Mouse (Mus musculus): ENCODE results near the gene Dgkz. TPM values are rescaled to one million over a fixed set of nuclear protein-coding genes. Genes with fewer than 3 reads are reported as not detected.

Gene Dgkz
- polyA plus RNA-seq, 1 experiment from 2014 or later = 36.7 TPM

DNA sequence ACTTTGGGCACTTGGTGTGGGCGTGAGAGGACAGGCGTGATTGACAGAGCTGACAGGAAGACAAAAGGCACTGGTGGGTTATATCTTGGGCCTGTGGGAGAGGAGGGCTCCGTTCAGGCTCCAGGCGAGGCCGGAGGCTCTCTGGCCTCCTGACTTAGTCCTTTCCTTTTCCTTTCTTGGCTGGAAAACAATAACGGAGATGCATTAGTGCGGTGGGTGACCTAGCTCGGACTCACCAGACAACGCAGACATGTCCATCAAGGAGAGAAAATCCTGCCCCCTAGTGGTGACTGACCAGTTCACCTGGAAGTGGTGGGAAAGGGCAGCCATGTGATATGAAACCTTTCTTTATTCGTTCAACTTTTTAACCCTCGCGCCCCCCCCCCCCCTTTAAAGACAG, 45.7 kb downstream of the Dgkz start:
- Histone ChIP-seq H3K9me3 (ENCODE audit: control insufficient read depth, low read length) (no peaks in the 10 kb centered on the region), H3K27me3 (ENCODE audit: control insufficient read depth, insufficient read depth, low read length) (0 out of 2 replicates have a peak, but pooled peaks cover 3% of the 10 kb centered on the region), H3K4me2 (ENCODE audit: low read depth, low read length) (peak overlapping the region; percentile 84), H3K36me3 (ENCODE audit: control insufficient read depth, insufficient read depth, low read length) (0 out of 2 replicates have a peak, but pooled peaks cover 5% of the 10 kb centered on the region), H3K27ac (ENCODE audit: low read depth, low read length) (no peak overlapping the region), H3K9ac (replicated peaks; ENCODE audit: low read depth, low read length) (peak overlapping the region; percentile 75; the same call in 1 of the 2 replicates), H3K4me1 (ENCODE audit: control insufficient read depth, insufficient read depth, low read length) (peaks cover 19% of the 10 kb centered on the region), H3K4me3 (ENCODE audit: low read depth, low read length) (peak overlapping the region; percentile 52)
- ATAC-seq (ENCODE audit: low read depth) = no peak
- 8% methylated on average over 12 of the region's 12 CpGs for WGBS

- WGBS = 59% methylated on average over 3 of the region's 3 CpGs
- peaks cover 19% of the 10 kb centered on the region for H3K4me1 ChIP-seq (ENCODE audit: control insufficient read depth, insufficient read depth, low read length)
Measured at GRCm38 (mm10) chr2:91929455-91929854, 46.2 kb downstream of the Dgkz start.

DNA sequence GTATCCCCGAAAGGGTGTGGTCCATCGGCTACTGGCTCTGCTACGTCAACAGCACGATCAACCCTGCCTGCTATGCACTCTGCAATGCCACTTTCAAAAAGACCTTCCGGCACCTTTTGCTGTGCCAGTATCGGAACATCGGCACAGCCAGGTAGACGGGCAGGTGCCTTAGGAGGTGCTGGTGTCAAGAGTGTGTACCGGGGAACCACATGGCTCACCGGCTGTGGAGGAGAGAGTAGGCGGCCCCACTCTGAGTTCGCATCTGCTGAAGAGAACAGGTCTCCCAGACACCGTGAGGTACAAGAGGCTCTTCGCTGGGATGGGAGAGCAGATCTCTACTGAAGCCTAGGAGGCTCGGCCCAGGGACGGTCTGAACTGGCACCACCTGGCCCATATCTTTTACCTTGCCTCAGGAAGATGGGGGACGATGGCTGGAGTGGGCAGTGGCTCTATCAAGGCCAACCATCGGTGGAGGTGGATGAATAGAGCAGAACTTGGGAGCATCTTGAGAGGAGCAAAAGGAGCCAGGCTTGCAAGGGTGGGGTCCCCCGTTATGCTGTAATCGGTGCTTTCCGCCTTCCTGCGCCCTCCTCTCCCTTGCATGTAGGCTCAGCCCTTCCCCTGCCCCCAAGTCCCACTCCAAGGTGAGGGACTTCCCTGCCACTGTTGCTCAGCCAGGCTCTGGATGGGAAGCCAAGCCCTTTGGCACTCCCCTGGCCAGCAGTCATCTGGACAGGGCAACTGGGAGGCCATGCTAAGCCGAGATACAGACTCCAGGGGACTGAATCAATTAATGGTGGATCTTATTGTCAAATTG, 46.9 kb downstream of the Dgkz start:
- Histone ChIP-seq H3K27ac (ENCODE audit: low read depth, low read length) (no peak overlapping the region), H3K4me2 (ENCODE audit: low read depth, low read length) (no peak overlapping the region), H3K36me3 (ENCODE audit: control insufficient read depth, insufficient read depth, low read length) (no peaks in the 10 kb centered on the region), H3K4me1 (ENCODE audit: control insufficient read depth, insufficient read depth, low read length) (peaks cover 21% of the 10 kb centered on the region), H3K27me3 (ENCODE audit: control insufficient read depth, insufficient read depth, low read length) (peaks cover 6% of the 10 kb centered on the region; the same call in 1 of the 2 replicates), H3K9me3 (ENCODE audit: control insufficient read depth, low read length) (no peaks in the 10 kb centered on the region), H3K9ac (replicated peaks; ENCODE audit: low read depth, low read length) (no peak overlapping the region), H3K4me3 (ENCODE audit: low read depth, low read length) (no peak overlapping the region)
- WGBS = 74% methylated on average over 23 of the region's 23 CpGs
- ATAC-seq (ENCODE audit: low read depth) = no peak

More at GRCm38 (mm10) chr2:91929455-91929854, 46.2 kb downstream of the Dgkz start:
- 0 out of 2 replicates have a peak, but pooled peaks cover 6% of the 10 kb centered on the region for H3K27me3 ChIP-seq (ENCODE audit: control insufficient read depth, insufficient read depth, low read length)
- H3K36me3 ChIP-seq (ENCODE audit: control insufficient read depth, insufficient read depth, low read length) = 0 out of 2 replicates have a peak, but pooled peaks cover 2% of the 10 kb centered on the region
- H3K9ac ChIP-seq (replicated peaks; ENCODE audit: low read depth, low read length) = 0 out of 2 replicates have a peak overlapping the region, but pooled peaks have one; percentile 7
- no peak overlapping the region for H3K4me3 ChIP-seq (ENCODE audit: low read depth, low read length)
- H3K4me2 ChIP-seq (ENCODE audit: low read depth, low read length) = peak overlapping the region; percentile 84
- H3K9me3 ChIP-seq (ENCODE audit: control insufficient read depth, low read length) = no peaks in the 10 kb centered on the region
- ATAC-seq (ENCODE audit: low read depth) = no peak
- no peak overlapping the region for H3K27ac ChIP-seq (ENCODE audit: low read depth, low read length)

- 42% methylated on average over 34 of the region's 34 CpGs for WGBS
- Histone ChIP-seq H3K4me1 (ENCODE audit: control insufficient read depth, insufficient read depth, low read length) (peaks cover 24% of the 10 kb centered on the region), H3K4me2 (ENCODE audit: low read depth, low read length) (no peak overlapping the region)
Measured at GRCm38 (mm10) chr2:91927826-91928533, 47.7 kb downstream of the Dgkz start.

DNA sequence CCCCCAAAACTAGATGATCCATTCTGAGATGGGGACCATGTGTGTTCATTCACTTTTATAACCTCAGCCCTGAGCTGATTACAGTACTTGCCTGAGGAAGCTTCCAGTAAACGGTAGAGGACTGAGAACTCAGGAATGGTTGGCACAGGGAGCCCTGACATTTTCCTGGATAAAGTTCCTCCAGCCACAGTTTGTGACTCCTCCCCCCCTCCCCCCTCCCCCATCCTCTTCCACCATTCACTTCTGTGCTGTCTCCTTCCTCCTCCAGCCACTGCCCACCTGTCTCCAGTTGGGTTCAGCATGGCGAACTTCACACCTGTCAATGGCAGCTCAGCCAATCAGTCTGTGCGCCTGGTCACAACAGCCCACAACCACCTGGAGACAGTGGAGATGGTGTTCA, 48.7 kb downstream of the Dgkz start, which contains the start of gene Chrm4:
Chrm4 (plus strand) TSS at position 301 of the 400 bp plus-strand sequence.
- Histone ChIP-seq H3K4me3 (ENCODE audit: low read depth, low read length) (no peak within 1 kb of the TSS), H3K9me3 (ENCODE audit: control insufficient read depth, low read length) (no peaks in the 10 kb centered on the region), H3K9ac (replicated peaks; ENCODE audit: low read depth, low read length) (no peak within 1 kb of the TSS), H3K27ac (ENCODE audit: low read depth, low read length) (no peak within 1 kb of the TSS), H3K36me3 (ENCODE audit: control insufficient read depth, insufficient read depth, low read length) (no peaks in the 10 kb centered on the region), H3K4me1 (ENCODE audit: control insufficient read depth, insufficient read depth, low read length) (peaks cover 15% of the 10 kb centered on the region), H3K27me3 (ENCODE audit: control insufficient read depth, insufficient read depth, low read length) (peaks cover 13% of the 10 kb centered on the region; the same call in 1 of the 2 replicates), H3K4me2 (ENCODE audit: low read depth, low read length) (no peak within 1 kb of the TSS)
- WGBS = 89% methylated on average over 3 of the region's 3 CpGs
- ATAC-seq (ENCODE audit: low read depth) = no peak

More at GRCm38 (mm10) chr2:91927826-91928533, 47.7 kb downstream of the Dgkz start:
- Histone ChIP-seq H3K4me3 (ENCODE audit: low read depth, low read length) (no peak overlapping the region), H3K27me3 (ENCODE audit: control insufficient read depth, insufficient read depth, low read length) (peaks cover 6% of the 10 kb centered on the region; the same call in 1 of the 2 replicates), H3K36me3 (ENCODE audit: control insufficient read depth, insufficient read depth, low read length) (no peaks in the 10 kb centered on the region), H3K9ac (replicated peaks; ENCODE audit: low read depth, low read length) (no peak overlapping the region), H3K27ac (ENCODE audit: low read depth, low read length) (no peak overlapping the region), H3K9me3 (ENCODE audit: control insufficient read depth, low read length) (no peaks in the 10 kb centered on the region)
- no peak for ATAC-seq (ENCODE audit: low read depth)

DNA sequence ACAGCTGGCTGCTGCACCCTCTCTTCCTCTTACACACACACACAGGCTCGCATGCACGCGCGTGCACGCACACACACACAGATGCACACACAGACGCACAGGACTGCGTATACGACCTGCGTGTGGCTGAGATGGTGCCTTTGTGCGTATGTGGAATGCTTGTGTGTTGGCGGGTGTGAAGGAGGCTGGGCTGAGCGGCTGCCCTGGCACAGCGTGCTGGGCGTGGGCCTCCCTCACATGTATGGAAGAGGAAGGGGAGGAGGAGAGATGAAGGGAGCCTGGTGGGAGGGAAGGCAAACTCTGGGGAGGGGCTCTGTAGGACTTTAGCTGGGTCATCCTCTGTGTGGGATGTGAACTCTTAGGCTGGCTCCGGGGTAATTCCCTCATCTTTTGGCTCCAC, 50.2 kb downstream of the Dgkz start:
- no peak overlapping the region for H3K4me3 ChIP-seq (ENCODE audit: low read depth, low read length)
- H3K4me2 ChIP-seq (ENCODE audit: low read depth, low read length) = no peak overlapping the region
- ATAC-seq (ENCODE audit: low read depth) = no peak
- whole genome bisulfite sequencing = 85% methylated on average over 15 of the region's 15 CpGs
- no peaks in the 10 kb centered on the region for H3K36me3 ChIP-seq (ENCODE audit: control insufficient read depth, insufficient read depth, low read length)
- no peak overlapping the region for H3K27ac ChIP-seq (ENCODE audit: low read depth, low read length)
- no peaks in the 10 kb centered on the region for H3K9me3 ChIP-seq (ENCODE audit: control insufficient read depth, low read length)
- no peak overlapping the region for H3K9ac ChIP-seq (replicated peaks; ENCODE audit: low read depth, low read length)
- peaks cover 17% of the 10 kb centered on the region; the same call in 1 of the 2 replicates for H3K27me3 ChIP-seq (ENCODE audit: control insufficient read depth, insufficient read depth, low read length)
- peaks cover 18% of the 10 kb centered on the region for H3K4me1 ChIP-seq (ENCODE audit: control insufficient read depth, insufficient read depth, low read length)

- no peak for ATAC-seq (ENCODE audit: low read depth)
- peaks cover 17% of the 10 kb centered on the region; the same call in 1 of the 2 replicates for H3K27me3 ChIP-seq (ENCODE audit: control insufficient read depth, insufficient read depth, low read length)
Measured at GRCm38 (mm10) chr2:91924726-91925125, 50.9 kb downstream of the Dgkz start.

DNA sequence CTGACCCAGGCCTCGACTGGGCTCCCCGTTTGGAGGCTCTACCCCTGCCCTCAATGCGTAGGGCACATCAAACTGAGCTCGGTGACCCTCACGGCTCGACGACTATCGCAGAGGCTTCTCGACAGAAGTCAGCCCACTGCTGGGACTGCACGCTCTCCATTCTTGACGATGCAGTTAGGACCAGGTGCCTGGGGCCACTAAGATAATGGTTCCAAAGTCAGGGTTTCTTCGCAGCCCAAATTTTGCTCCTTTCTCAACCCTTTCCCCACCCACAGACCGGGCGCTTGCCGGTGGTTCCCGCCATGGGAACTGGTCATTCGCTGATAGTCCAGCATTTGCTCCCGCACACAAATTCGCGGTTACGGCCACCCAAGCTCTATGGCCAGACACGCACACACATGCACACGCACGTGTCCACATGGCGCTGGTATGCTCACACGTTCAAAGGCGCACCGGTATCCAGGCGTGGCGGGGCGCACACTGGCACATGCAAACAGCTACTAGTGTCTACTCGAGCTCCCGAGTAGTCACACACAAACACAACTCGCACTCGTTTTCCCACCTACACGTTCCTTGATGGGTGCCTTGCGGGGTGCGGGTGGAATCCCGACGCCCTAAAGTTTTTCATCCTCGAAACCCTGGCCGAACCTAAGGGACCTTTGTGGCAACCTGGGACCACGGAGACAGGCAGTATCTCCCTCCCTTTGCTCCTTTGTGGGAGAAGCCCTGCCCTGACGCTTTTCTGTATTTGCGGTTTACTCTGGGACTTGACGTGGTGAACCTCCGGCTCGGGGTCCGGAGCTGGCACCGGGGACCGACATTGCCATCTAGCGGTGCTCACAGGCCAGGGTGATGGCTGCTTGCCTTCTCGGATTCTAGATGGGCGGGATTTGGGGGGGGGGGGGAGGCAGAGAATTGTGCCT, 52.0 kb downstream of the Dgkz start:
- Histone ChIP-seq H3K4me1 (ENCODE audit: control insufficient read depth, insufficient read depth, low read length) (peaks cover 10% of the 10 kb centered on the region), H3K36me3 (ENCODE audit: control insufficient read depth, insufficient read depth, low read length) (no peaks in the 10 kb centered on the region), H3K27ac (ENCODE audit: low read depth, low read length) (no peak overlapping the region), H3K27me3 (ENCODE audit: control insufficient read depth, insufficient read depth, low read length) (peaks cover 15% of the 10 kb centered on the region; the same call in 1 of the 2 replicates), H3K4me2 (ENCODE audit: low read depth, low read length) (peak overlapping the region; percentile 64), H3K9me3 (ENCODE audit: control insufficient read depth, low read length) (no peaks in the 10 kb centered on the region), H3K9ac (replicated peaks; ENCODE audit: low read depth, low read length) (no peak overlapping the region; the same call in none of the 2 replicates), H3K4me3 (ENCODE audit: low read depth, low read length) (peak overlapping the region; percentile 62)
- WGBS = 6% methylated on average over 54 of the region's 54 CpGs
- peak; percentile 19; the same call in 1 of the 2 replicates for ATAC-seq (ENCODE audit: low read depth)

More at GRCm38 (mm10) chr2:91924726-91925125, 50.9 kb downstream of the Dgkz start:
- peaks cover 11% of the 10 kb centered on the region for H3K4me1 ChIP-seq (ENCODE audit: control insufficient read depth, insufficient read depth, low read length)
- WGBS = 65% methylated on average over 1 of the region's 1 CpGs
- no peak overlapping the region for H3K4me3 ChIP-seq (ENCODE audit: low read depth, low read length)
- H3K9ac ChIP-seq (replicated peaks; ENCODE audit: low read depth, low read length) = no peak overlapping the region
- H3K36me3 ChIP-seq (ENCODE audit: control insufficient read depth, insufficient read depth, low read length) = no peaks in the 10 kb centered on the region
- no peak overlapping the region for H3K27ac ChIP-seq (ENCODE audit: low read depth, low read length)
- no peaks in the 10 kb centered on the region for H3K9me3 ChIP-seq (ENCODE audit: control insufficient read depth, low read length)
- no peak overlapping the region for H3K4me2 ChIP-seq (ENCODE audit: low read depth, low read length)

Measured in neural tube, embryonic 14.5 days (tissue).